Mouse (Mus musculus) thymus, adult 2 months (tissue): Measurements from ENCODE around the gene Lrp1.

Source experiments
- CTCF ChIP-seq: fragments of 200-500 bp; IDR thresholded peaks from 2 replicates; pipeline ENCODE4 v1.5.1; 2012; ENCODE audit warnings: mild to moderate bottlenecking, control low read depth, low read length, moderate library complexity, borderline replicate concordance; ENCODE audit not compliant: control insufficient read depth, poor library complexity, insufficient read depth; ENCODE audit errors: extremely low read depth
- POLR2A ChIP-seq: fragments of 200-500 bp; IDR thresholded peaks from 2 replicates; pipeline ENCODE4 v1.6.1; 2012; ENCODE audit warnings: mild to moderate bottlenecking, low read length, control low read depth, moderate library complexity; ENCODE audit not compliant: control insufficient read depth, poor library complexity, insufficient read depth; ENCODE audit errors: extremely low read depth

- TF ChIP-seq CTCF = no peak
- TF ChIP-seq POLR2A = no peak
Observed at GRCm38 (mm10) chr10:127615034-127615374, 5.9 kb downstream of the Lrp1 start.
